Mouse (Mus musculus) CH12.LX (cell line): ENCODE results near the gene Pimreg. TPM values are rescaled to one million over a fixed set of nuclear protein-coding genes. Genes with fewer than 3 reads are reported as not detected.

Experiments
- DNase-seq: peaks from one replicate; pipeline ENCODE4 v3.0.0-alpha.2; 2013; ENCODE audit errors: extremely low read depth
- H3K27ac ChIP-seq: 2 replicates; pipeline ENCODE4 v1.5.1; 2012; ENCODE audit warnings: low read depth, mild to moderate bottlenecking, control low read depth, moderate library complexity; ENCODE audit not compliant: insufficient read depth
- H3K27me3 ChIP-seq: replicated peaks from 2 replicates; pipeline ENCODE3; 2012; ENCODE audit warnings: inconsistent platforms
- H3K36me3 ChIP-seq, 2 experiments: replicated peaks in 1 of 2; 2 replicates each; pipeline versions ENCODE3 to v1.6.1; 2012; ENCODE audit warnings: inconsistent platforms in 1 of 2, low read length in 1 of 2, mild to moderate bottlenecking in 1 of 2, mixed read lengths in 1 of 2, moderate library complexity in 1 of 2; ENCODE audit not compliant: control insufficient read depth in 1 of 2, insufficient read depth in 1 of 2
- H3K4me1 ChIP-seq, 2 experiments: 2 replicates each; pipeline ENCODE4 v1.6.1; 2012; ENCODE audit warnings: inconsistent platforms in 1 of 2, moderate library complexity in 1 of 2; ENCODE audit not compliant: insufficient read depth in 2 of 2, control insufficient read depth in 1 of 2
- H3K4me2 ChIP-seq: 2 replicates; pipeline ENCODE4 v1.6.1; 2012; ENCODE audit warnings: low read depth, mild to moderate bottlenecking, control low read depth; ENCODE audit not compliant: poor library complexity, insufficient read depth, severe bottlenecking
- H3K4me3 ChIP-seq, 3 experiments: fragments of 150-350 bp in 1 of 3; sonication (generic) in 1 of 3; replicated peaks in 1 of 3; 2 replicates each; pipeline versions ENCODE3 to v1.5.1; 2011 to 2012; ENCODE audit warnings: low read depth in 2 of 3, low read length in 2 of 3, mild to moderate bottlenecking in 2 of 3, moderate library complexity in 2 of 3, control low read depth in 1 of 3, improper control_type of control experiment in 1 of 3, inconsistent platforms in 1 of 3, mixed read lengths in 1 of 3; ENCODE audit not compliant: poor library complexity in 1 of 3
- H3K79me2 ChIP-seq: replicated peaks from 2 replicates; pipeline ENCODE4 v1.6.1; 2012; ENCODE audit warnings: mild to moderate bottlenecking, moderate library complexity; ENCODE audit not compliant: control insufficient read depth, poor library complexity, insufficient read depth, severe bottlenecking; ENCODE audit errors: extremely low read depth
- H3K9ac ChIP-seq: 2 replicates; pipeline ENCODE4 v1.6.1; 2012; ENCODE audit warnings: low read depth, mild to moderate bottlenecking, control low read depth, moderate library complexity; ENCODE audit not compliant: insufficient read depth
- H3K9me3 ChIP-seq: replicated peaks from 2 replicates; pipeline ENCODE3; 2012; ENCODE audit warnings: low read length, inconsistent platforms, mixed read lengths
- CHD1 ChIP-seq: IDR thresholded peaks from 2 replicates; pipeline ENCODE4 v1.6.1; 2012; ENCODE audit warnings: low read depth, low read length, improper control_type of control experiment, inconsistent platforms
- CTCF ChIP-seq, 2 experiments: IDR thresholded peaks in 1 of 2; conservative IDR thresholded peaks in 1 of 2; 2 replicates each; pipeline ENCODE4 v1.5.1; 2011 to 2012; ENCODE audit warnings: low read depth in 2 of 2, low read length in 2 of 2, improper control_type of control experiment in 1 of 2, inconsistent platforms in 1 of 2, mild to moderate bottlenecking in 1 of 2, moderate library complexity in 1 of 2
- E2F4 ChIP-seq: IDR thresholded peaks from 2 replicates; pipeline ENCODE4 v1.6.1; 2011; ENCODE audit warnings: low read depth, low read length, improper control_type of control experiment; ENCODE audit not compliant: insufficient replicate concordance
- EP300 ChIP-seq: IDR thresholded peaks from 2 replicates; pipeline ENCODE4 v1.6.1; 2011; ENCODE audit warnings: low read length, improper control_type of control experiment
- JUN ChIP-seq: IDR thresholded peaks from 2 replicates; pipeline ENCODE4 v1.6.1; 2011; ENCODE audit warnings: low read depth, mild to moderate bottlenecking, low read length, improper control_type of control experiment, moderate library complexity; ENCODE audit not compliant: insufficient read depth
- JUND ChIP-seq: conservative IDR thresholded peaks from 2 replicates; pipeline ENCODE4 v1.6.1; 2011; ENCODE audit warnings: low read depth, low read length, improper control_type of control experiment
- MAFK ChIP-seq: IDR thresholded peaks from 2 replicates; pipeline ENCODE4 v1.6.1; 2011; ENCODE audit warnings: low read length, improper control_type of control experiment; ENCODE audit not compliant: insufficient replicate concordance
- MAX ChIP-seq: IDR thresholded peaks from 2 replicates; pipeline ENCODE4 v1.6.1; 2011; ENCODE audit warnings: low read length, improper control_type of control experiment
- MEF2A ChIP-seq: IDR thresholded peaks from 2 replicates; pipeline ENCODE4 v1.6.1; 2014; ENCODE audit warnings: low read depth, mild to moderate bottlenecking, inconsistent platforms, low read length, improper control_type of control experiment, borderline replicate concordance
- MYC ChIP-seq: IDR thresholded peaks from 2 replicates; pipeline ENCODE4 v1.6.1; 2011; ENCODE audit warnings: low read depth, mild to moderate bottlenecking, improper control_type of control experiment, low read length
- NRF1 ChIP-seq: IDR thresholded peaks from 2 replicates; pipeline ENCODE4 v1.6.1; 2014; ENCODE audit warnings: low read depth, mild to moderate bottlenecking, inconsistent platforms, low read length, improper control_type of control experiment, moderate library complexity
- PAX5 ChIP-seq: IDR thresholded peaks from 2 replicates; pipeline ENCODE4 v1.6.1; 2012; ENCODE audit warnings: low read length, inconsistent platforms, mixed read lengths
- POLR2AphosphoS2 ChIP-seq: IDR thresholded peaks from 2 replicates; pipeline ENCODE4 v1.6.1; 2011; ENCODE audit warnings: low read depth, low read length, improper control_type of control experiment
- SIN3A ChIP-seq: IDR thresholded peaks from 2 replicates; pipeline ENCODE4 v1.6.1; 2012; ENCODE audit warnings: low read length, improper control_type of control experiment, inconsistent platforms
- SMC3 ChIP-seq: IDR thresholded peaks from 2 replicates; pipeline ENCODE4 v1.6.1; 2011; ENCODE audit warnings: low read depth, low read length, improper control_type of control experiment
- TBP ChIP-seq: conservative IDR thresholded peaks from 2 replicates; pipeline ENCODE4 v1.6.1; 2011; ENCODE audit warnings: low read depth, low read length, improper control_type of control experiment
- TCF12 ChIP-seq: IDR thresholded peaks from 2 replicates; pipeline ENCODE4 v1.6.1; 2014; ENCODE audit warnings: low read depth, mild to moderate bottlenecking, inconsistent platforms, low read length, improper control_type of control experiment
- UBTF ChIP-seq: IDR thresholded peaks from 2 replicates; pipeline ENCODE4 v1.6.1; 2012; ENCODE audit warnings: low read depth, mild to moderate bottlenecking, inconsistent platforms, low read length, improper control_type of control experiment, moderate library complexity
- USF2 ChIP-seq: conservative IDR thresholded peaks from 2 replicates; pipeline ENCODE4 v1.6.1; 2011; ENCODE audit warnings: low read depth, low read length, improper control_type of control experiment
- ZC3H11A ChIP-seq: IDR thresholded peaks from 2 replicates; pipeline ENCODE4 v1.6.1; 2012; ENCODE audit warnings: low read depth, mild to moderate bottlenecking, inconsistent platforms, low read length, improper control_type of control experiment
- ZKSCAN1 ChIP-seq: IDR thresholded peaks from 2 replicates; pipeline ENCODE4 v1.6.1; 2012; ENCODE audit warnings: low read depth, inconsistent platforms, low read length, improper control_type of control experiment, borderline replicate concordance
- ZMIZ1 ChIP-seq: IDR thresholded peaks from 2 replicates; pipeline ENCODE4 v1.6.1; 2012; ENCODE audit warnings: low read depth, mild to moderate bottlenecking, inconsistent platforms, low read length, improper control_type of control experiment
- ZNF384 ChIP-seq: IDR thresholded peaks from 2 replicates; pipeline ENCODE4 v1.6.1; 2012; ENCODE audit warnings: low read depth, low read length, improper control_type of control experiment, inconsistent platforms
- dilution Hi-C: fragments of 300-500 bp; cut with MboI; formaldehyde crosslinking; loops from 2 replicates; pipeline ENCODE4 v1.14.3; 2020; ENCODE audit warnings: low sequenced_read_pairs; ENCODE audit not compliant: extremely low pct_unique_long_range_greater_than_20kb, extremely low pct_ligation_motif_present
- in situ Hi-C: fragments of 300-500 bp; cut with MboI; formaldehyde crosslinking; loops from 3 replicates; pipeline ENCODE4 v1.14.3; 2019; ENCODE audit warnings: low sequenced_read_pairs, low pct_ligation_motif_present, low pct_unique_long_range_greater_than_20kb, mixed read lengths
- polyA plus RNA-seq: library from polyadenylated mRNA; unstranded; fragments of >175 nt; gene quantifications from 2 replicates; pipeline ENCODE4 v1.2.1, GENCODE M21; 2012; ENCODE audit warnings: low read depth; ENCODE audit not compliant: insufficient read length
- total RNA-seq, 2 experiments: library from RNA; depleted of rRNA; stranded (reverse); fragments of 300-350 nt in 1 of 2; fragments of >200 nt in 1 of 2; gene quantifications; 2 replicates each; pipeline ENCODE4 v1.2.3; 2012 to 2014

Gene Pimreg
- total and polyA plus RNA-seq, 3 experiments = 26.4 to 52.7 (median 27.9) TPM

DNA sequence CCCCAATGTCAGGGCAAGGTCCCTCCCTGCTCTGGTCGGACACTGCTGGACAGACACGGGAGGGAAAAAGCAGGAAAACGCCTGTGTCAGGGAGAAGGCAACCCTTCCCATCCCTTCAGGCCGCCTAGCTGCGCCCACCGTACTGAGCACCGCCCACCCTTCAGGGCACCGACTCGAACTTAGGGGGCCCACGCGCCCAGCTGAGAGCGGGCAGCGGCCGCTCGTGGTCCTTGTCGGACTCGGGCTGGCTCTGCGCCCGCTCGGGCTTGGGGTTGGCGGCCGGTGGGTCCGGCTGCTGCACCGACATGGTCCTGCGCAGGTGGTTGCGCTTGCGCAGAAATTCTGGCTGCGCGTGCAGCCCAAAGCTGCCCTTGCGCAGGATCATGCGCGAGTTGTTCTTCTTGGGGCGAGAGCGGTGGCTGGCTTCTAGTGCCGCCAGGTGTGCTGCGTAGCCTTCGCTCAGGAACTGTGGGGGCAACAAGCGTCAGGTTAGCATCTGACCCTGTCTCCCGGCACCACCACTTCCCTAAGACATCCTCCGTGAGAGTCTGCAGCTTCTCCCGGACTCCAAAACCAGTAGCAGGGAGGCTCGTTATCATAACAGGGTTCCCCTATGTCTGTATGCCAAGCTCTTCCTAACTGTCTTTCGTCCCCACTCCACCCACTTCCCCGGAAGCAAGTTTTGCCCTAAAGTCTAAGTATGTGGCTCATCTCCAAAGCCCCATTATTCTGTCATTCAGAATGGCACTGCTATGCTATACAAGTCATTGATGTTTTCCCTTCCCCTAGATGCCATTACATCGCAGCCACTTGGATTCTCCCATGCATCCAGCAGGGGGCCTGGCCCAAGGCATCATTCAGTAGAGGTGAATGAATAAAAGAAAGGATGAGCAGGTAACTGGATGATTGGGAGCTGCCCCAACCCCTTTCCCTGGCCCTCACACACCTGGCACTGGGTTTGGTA is 9.3 kb downstream of the Pimreg start:
- dilution Hi-C loops = no loop called here
- no peaks in the 10 kb centered on the region for H3K9me3 ChIP-seq
- H3K4me2 ChIP-seq = no peak overlapping the region
- peaks cover 2 to 29% of the 10 kb centered on the region in 2 experiments for H3K36me3 ChIP-seq
- H3K4me1 ChIP-seq = peaks cover 2 to 24% of the 10 kb centered on the region in 2 experiments; a peak in 2 of 4 replicates
- in situ Hi-C loops = no loop called here
- no peaks in the 10 kb centered on the region for H3K79me2 ChIP-seq
- H3K4me3 ChIP-seq = no peak overlapping the region
- H3K27ac ChIP-seq = no peak overlapping the region
- no peak for TF ChIP-seq ZMIZ1
- TF ChIP-seq MAX = no peak
- no peak for TF ChIP-seq TCF12
- no peak for TF ChIP-seq E2F4
- TF ChIP-seq CHD1 = no peak
- no peak for TF ChIP-seq UBTF
- no peak for TF ChIP-seq ZKSCAN1
- no peak for TF ChIP-seq EP300
- TF ChIP-seq POLR2AphosphoS2 = no peak
- no peak for TF ChIP-seq TBP
- TF ChIP-seq ZNF384 = no peak
- no peak for TF ChIP-seq JUN
- no peak for TF ChIP-seq NRF1
- no peak for TF ChIP-seq PAX5
- no peak for TF ChIP-seq ZC3H11A
- TF ChIP-seq USF2 = no peak
- no peak for TF ChIP-seq MEF2A
- no peak for TF ChIP-seq JUND
- no peak; the same call in 1 of the 2 replicates for TF ChIP-seq SMC3
- TF ChIP-seq MYC = no peak
- DNase-seq = no peak
- no peak overlapping the region for H3K9ac ChIP-seq
- peaks cover 12% of the 10 kb centered on the region for H3K27me3 ChIP-seq

DNA sequence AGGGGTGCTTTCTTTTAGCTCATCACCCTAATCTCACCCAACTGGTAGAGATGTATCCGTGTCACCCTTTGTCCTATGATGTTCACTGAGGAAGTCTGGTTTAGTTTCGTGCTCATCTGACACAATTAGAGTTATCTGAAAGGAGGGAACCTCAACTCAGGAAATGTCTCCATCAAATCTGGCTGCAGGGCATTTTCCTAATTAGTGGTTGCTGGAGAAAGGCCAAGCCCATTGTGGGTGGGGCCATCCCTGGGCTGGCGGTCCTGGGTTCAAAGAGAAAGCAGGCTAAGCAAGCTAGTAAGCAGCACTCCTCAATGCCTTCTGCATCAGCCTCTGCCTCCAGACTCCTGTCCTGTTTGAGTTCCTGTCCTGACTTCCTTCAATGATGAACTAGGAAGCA is 10.4 kb downstream of the Pimreg start:
- no peaks in the 10 kb centered on the region for H3K9me3 ChIP-seq
- dilution Hi-C loops = no loop called here
- peaks cover 2 to 19% of the 10 kb centered on the region in 2 experiments; a peak in 2 of 4 replicates for H3K4me1 ChIP-seq
- no peak for DNase-seq
- H3K27me3 ChIP-seq = peaks cover 12% of the 10 kb centered on the region
- no peaks in the 10 kb centered on the region for H3K79me2 ChIP-seq
- no peak overlapping the region for H3K27ac ChIP-seq
- no peak overlapping the region for H3K9ac ChIP-seq
- in situ Hi-C loops = no loop called here
- no peak overlapping the region for H3K4me2 ChIP-seq
- H3K36me3 ChIP-seq = peaks cover 0 to 18% of the 10 kb centered on the region in 2 experiments
- no peak for TF ChIP-seq MAFK
- no peak for TF ChIP-seq SIN3A
- TF ChIP-seq MEF2A = no peak
- no peak for TF ChIP-seq EP300
- TF ChIP-seq ZMIZ1 = no peak
- TF ChIP-seq CTCF (conservative IDR thresholded peaks at IDR 0.05 in 1 of 2, IDR thresholded peaks at IDR 0.05 in 1 of 2; ENCODE audit: low read depth in 2 of 2, low read length in 2 of 2) = no peak
- H3K4me3 ChIP-seq = no peak overlapping the region
